In genomic region chrX:11099146-11100087, GRCm38 (mm10) we compare ENCODE assay signal across 10 mouse cellular contexts.
DNase-seq lines count a peak whose midpoint lies in the region; ATAC-seq and TF ChIP-seq lines count a peak whose summit lies in the region.
"Had no signal": no experiment of that assay in that cellular context is flagged by ENCODE, and none has a peak within 500 bp of the region (broad histone marks: within the 10 kb centered on the region; RNA-seq: fewer than 3 reads in every experiment).

No protein-coding gene starts in this region.

- H3K27ac ChIP-seq in layer of hippocampus, adult 2 months = peak overlapping the region; percentile 48; the same call in 1 of the 2 replicates
- H3K27ac ChIP-seq in liver, postnatal 0 days (ENCODE audit: low read depth) = no peak overlapping the region

- H3K9ac ChIP-seq in liver, postnatal 0 days (replicated peaks) = no peak overlapping the region

- 69% methylated on average over 13 of the region's 13 CpGs for WGBS in liver, postnatal 0 days (ENCODE audit: insufficient replicate concordance)

- H3K4me1 ChIP-seq in liver, postnatal 0 days (ENCODE audit: insufficient read depth) = no peaks in the 10 kb centered on the region

- intact Hi-C loops in left cerebral cortex, postnatal 14 days (cut with DNase I) = no loop called here

- no peaks in the 10 kb centered on the region for H3K9me3 ChIP-seq in liver, postnatal 0 days (ENCODE audit: low read length)

- no peak overlapping the region for H3K4me3 ChIP-seq in layer of hippocampus, adult 2 months
- no peak overlapping the region for H3K4me3 ChIP-seq in liver, postnatal 0 days (ENCODE audit: low read depth, low read length)

- no peak for TF ChIP-seq EP300 in liver, postnatal 0 days (IDR thresholded peaks at IDR 0.05; ENCODE audit: low read depth)

- H3K27me3 ChIP-seq in liver, postnatal 0 days (ENCODE audit: insufficient read depth, low read length) = no peaks in the 10 kb centered on the region

- ATAC-seq in liver, postnatal 0 days = no peak
- ATAC-seq: intestine, postnatal 0 days had no signal

- no peaks in the 10 kb centered on the region for H3K36me3 ChIP-seq in liver, postnatal 0 days (replicated peaks; ENCODE audit: insufficient read depth, low read length)

- DNase-seq in layer of hippocampus, adult 2 months (ENCODE audit: low spot score in 2 of 2) = peak in 1 of 2 experiments; percentile 33
- no peak for DNase-seq in layer of hippocampus, postnatal 25 days (ENCODE audit: extremely low spot score in 1 of 2, low spot score in 1 of 2)
- DNase-seq in frontal cortex, adult 2 months (ENCODE audit: extremely low spot score in 1 of 2, low spot score in 1 of 2) = peak; percentile 18 to 51
- peak; percentile 29 to 35 for DNase-seq in left cerebral cortex, postnatal 14 days (ENCODE audit: low spot score in 2 of 2)
- DNase-seq in retina, postnatal 1 day = peak; percentile 10
- no peak for DNase-seq in gastrocnemius, adult 18-20 months (ENCODE audit: low spot score)
- DNase-seq in liver, postnatal 0 days = no peak
- DNase-seq in spleen, adult 12 weeks (ENCODE audit: low spot score) = no peak
- DNase-seq: lung, postnatal 36 days had no signal

- no peak overlapping the region for H3K4me2 ChIP-seq in liver, postnatal 0 days (ENCODE audit: low read depth, low read length)

- no peak for TF ChIP-seq CTCF in layer of hippocampus, adult 2 months (conservative IDR thresholded peaks at IDR 0.05)
- TF ChIP-seq CTCF in liver, postnatal 0 days (IDR thresholded peaks at IDR 0.05; ENCODE audit: low read depth) = no peak

Comparison
In these comparisons a context has a peak if more than half of its experiments do, and no peak if none do; other contexts are left out.
1. DNase-seq: peak in frontal cortex, adult 2 months (2 of 2), left cerebral cortex, postnatal 14 days (2 of 2) and retina, postnatal 1 day (single experiment); none in layer of hippocampus, postnatal 25 days (0 of 2), gastrocnemius, adult 18-20 months (single experiment), liver, postnatal 0 days (single experiment) and spleen, adult 12 weeks (single experiment).